Mouse (Mus musculus) left cerebral cortex, postnatal 10 days (tissue): ENCODE results near the gene Pms2. TPM values are rescaled to one million over a fixed set of nuclear protein-coding genes. Genes with fewer than 3 reads are reported as not detected.
A peak's percentile ranks its signal among the peaks of the same experiment; 100 is the strongest.

Source experiments
- DNase-seq, 2 experiments: peaks; one replicate each; pipeline ENCODE4 v3.0.0; 2021 to 2022; ENCODE audit warnings: low spot score in 2 of 2, mixed read lengths in 1 of 2; ENCODE audit errors: extremely low spot score in 1 of 2
- intact Hi-C: fragments of 180-260 bp; cut with DNase I; formaldehyde crosslinking; loops from one replicate; pipeline ENCODE4 v1.15.1; 2025
- total RNA-seq, 2 experiments: library from RNA; stranded (reverse); gene quantifications; 2 replicates each; pipeline ENCODE4 v1.2.3; 2021

The Pms2 gene
- 10 to 100 TPM; 20.5 to 21.0 TPM for total RNA-seq

DNA sequence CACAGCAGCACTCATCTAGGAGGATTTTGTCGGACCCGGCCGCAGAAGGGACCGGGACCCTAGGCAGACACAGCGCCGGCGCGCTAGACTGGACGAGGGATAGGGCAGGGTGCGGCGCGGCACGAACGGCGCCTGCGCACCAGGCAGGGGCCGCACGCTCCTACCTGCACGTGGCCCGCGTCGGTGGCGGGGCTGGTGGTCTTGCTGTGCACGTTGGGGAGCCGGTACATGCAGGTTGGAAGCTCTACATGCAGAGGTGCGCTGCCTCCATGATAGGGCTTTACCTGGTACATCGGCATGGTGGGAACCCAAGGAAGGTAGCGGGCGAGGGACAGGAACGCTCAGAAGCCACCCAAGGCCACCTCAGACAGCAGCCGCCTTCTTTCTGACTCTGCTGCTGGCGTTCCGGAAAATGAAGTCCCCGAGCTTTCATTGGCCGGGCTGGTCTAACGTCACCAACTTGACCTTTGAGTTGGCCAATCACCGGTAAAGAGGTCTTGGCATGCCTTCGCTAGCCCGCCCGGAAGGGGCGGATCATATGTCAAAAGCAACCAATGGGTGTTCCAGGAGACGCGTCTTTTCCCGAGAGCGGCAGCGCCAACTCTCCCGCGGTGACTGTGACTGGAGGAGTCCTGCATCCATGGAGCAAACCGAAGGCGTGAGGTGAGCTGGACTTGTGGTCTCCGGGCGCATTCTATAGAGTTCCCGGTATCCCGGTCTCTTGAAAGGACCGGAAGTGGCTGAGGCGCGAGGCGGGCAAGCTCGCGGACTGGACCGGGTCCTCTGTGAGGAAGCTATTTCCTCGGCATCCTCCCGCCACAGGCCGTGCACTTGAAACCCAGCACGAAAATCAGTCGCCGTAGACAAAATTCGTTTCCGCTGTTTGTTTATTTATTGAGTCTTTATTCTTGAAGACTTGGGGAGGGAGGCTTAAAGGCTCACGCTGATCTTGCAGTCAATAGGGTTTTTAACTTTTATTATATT lies at the start of gene Pms2, which contains the start of gene Aimp2:
Pms2 (plus strand) TSS at position 548 of the 984 bp plus-strand sequence.
Aimp2 (minus strand) TSS at position 431 of the 984 bp plus-strand sequence.
- DNase-seq = peak; percentile 96 to 98
- intact Hi-C loops = no loop called here

- no peak for DNase-seq
- intact Hi-C loops = no loop called here
These were observed 38.1 kb upstream of the Pms2 start for GRCm38 (mm10) chr5:143871547-143872169.

DNA sequence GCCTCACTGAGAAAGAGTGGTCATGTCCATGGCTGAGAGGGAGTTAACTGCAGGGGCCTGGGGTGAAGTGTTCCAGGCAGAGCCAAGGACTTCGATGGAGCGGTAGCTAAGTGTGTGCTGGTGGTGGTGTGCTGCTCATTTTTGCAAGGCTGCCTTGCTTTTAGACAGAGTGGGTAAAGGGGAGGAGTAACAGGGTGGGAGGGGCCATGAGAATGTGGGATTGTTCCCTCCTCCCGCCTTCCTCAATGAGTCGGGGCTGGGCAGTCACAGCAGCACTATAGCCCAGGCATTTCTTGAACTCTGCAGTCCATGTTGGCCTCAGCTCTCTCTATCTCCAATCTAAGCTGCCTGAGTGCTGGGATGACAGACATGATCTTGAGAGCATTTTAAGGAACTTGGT lies 35.2 kb upstream of the Pms2 start:
- no peak for DNase-seq
- intact Hi-C loops = no loop called here

DNA sequence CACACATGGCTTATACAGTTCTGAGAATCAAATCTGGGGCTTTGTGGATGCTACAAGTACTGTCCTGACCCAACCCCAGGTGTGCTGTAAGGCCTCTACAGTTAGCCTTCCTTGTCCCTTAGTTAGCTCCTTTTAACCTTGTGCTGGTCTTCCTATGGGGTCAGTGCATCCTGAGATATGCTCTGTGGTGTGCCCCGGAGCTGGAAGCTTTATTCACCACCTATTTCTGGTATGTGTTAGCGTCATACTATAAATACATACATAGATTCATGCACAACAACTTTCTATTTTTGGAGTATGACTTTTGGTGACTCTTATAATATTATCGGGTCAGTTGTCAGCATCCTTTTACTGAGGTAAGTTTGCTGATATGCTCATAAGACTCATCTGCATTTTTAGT lies 24.5 kb upstream of the Pms2 start:
- DNase-seq = no peak
- intact Hi-C loops = no loop called here

GRCm38 (mm10) chr5:143890741-143891140 lies 19.0 kb upstream of the Pms2 start:
- no peak for DNase-seq
- intact Hi-C loops = no loop called here

GRCm38 (mm10) chr5:143892255-143892886 lies 17.4 kb upstream of the Pms2 start:
- DNase-seq = no peak
- intact Hi-C loops = no loop called here

DNA sequence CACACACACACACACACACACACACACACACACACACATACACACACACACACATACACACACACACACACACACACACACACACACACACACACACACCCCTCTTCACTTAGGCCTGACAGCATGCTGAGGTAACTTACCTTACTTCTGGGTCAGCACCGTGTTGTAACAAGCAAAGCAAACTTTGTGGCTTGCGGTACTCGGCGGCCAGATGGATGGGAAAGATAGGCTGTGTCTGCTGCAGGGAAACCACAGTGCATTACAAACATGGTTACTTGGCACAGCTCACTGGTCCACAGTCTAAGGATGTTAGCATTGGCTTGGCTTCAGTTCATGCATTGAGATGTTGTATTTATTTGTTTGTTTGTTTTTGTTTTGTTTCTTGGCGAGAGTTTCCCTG lies 16.4 kb upstream of the Pms2 start:
- no peak for DNase-seq
- intact Hi-C loops = no loop called here

- intact Hi-C loops = no loop called here
- no peak for DNase-seq
These were observed 12.0 kb upstream of the Pms2 start, which contains the start of gene Ankrd61 for GRCm38 (mm10) chr5:143897635-143898330. Gene Ankrd61, minus strand, starts transcription at chr5:143897685.

DNA sequence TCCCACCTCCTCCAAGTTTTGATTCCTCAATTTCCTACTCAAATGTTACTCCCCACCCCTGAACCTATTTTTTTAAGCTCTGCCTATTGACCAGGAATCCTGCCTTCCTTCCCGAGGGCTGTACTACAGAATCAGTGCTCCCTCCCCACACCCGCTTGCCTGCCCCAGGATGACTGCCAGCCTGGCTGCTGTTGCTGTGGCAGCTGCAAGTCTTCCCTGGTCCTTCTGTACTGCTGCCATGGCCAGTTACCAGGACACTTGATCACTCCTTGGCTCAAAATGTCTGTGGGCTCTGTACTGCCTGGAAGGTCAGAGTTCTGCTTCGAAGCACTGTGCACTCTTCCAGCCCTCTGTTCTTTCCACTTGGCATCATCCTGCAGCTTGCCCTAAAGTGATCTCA lies 7.7 kb upstream of the Pms2 start:
- intact Hi-C loops = no loop called here

GRCm38 (mm10) chr5:143903813-143904212 lies 6.0 kb upstream of the Pms2 start:
- DNase-seq = no peak
- intact Hi-C loops = no loop called here

More for the DNA sequence above, 7.7 kb upstream of the Pms2 start:
- DNase-seq = peak in 1 of 2 experiments; percentile 33

DNA sequence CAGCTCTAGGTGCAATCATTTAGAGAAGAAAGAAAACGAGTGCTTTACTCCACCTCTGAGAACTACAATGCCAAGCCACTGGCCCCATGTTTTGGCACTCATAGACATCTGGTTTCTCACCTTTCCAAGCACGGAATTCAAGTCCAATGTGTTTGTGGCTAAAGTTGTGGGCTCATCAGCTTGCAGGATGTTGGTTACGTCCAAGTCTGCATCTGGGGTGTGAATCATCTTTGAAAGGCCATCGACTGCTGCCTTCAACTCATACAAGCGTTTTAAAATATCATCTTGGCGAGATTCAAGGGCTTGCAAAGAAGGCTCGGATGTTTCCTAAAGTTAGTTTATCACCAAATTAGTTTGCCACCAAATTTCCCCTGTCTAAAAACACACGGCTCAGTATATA lies 3.3 kb upstream of the Pms2 start:
- no peak for DNase-seq
- intact Hi-C loops = no loop called here

DNA sequence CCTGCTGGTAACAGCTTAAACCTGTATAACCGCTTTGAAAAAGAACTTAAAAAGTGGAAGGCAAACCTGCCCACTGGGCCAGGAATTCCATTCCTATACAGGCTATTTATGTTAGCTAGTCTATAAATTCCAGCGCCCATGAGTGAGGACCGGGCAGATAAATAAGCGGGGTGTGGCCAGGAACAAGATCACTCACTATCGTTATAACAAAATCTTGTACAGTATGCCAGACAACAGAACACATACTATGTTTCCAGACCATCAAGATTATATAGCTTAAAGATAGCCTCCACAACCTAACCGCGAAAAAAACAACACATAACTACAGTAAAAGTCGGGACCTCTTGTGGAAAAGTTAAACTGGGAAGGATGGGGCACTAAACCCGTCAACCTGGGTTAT lies 838 bp upstream of the Pms2 start:
- DNase-seq = no peak
- intact Hi-C loops = no loop called here

GRCm38 (mm10) chr5:143916221-143916620 lies 6.5 kb downstream of the Pms2 start:
- intact Hi-C loops = no loop called here
- DNase-seq = no peak

GRCm38 (mm10) chr5:143917418-143917817 lies 7.7 kb downstream of the Pms2 start:
- DNase-seq = peak in 1 of 2 experiments; percentile 40
- intact Hi-C loops = no loop called here

GRCm38 (mm10) chr5:143918120-143918519 lies 8.4 kb downstream of the Pms2 start:
- intact Hi-C loops = no loop called here
- no peak for DNase-seq

GRCm38 (mm10) chr5:143924781-143925452 lies 15.2 kb downstream of the Pms2 start:
- no peak for DNase-seq
- intact Hi-C loops = loop anchor here (5.0 kb wide), 1 partner anchor 67 kb away; no protein-coding TSS in a partner anchor

GRCm38 (mm10) chr5:143927875-143928274 lies 18.1 kb downstream of the Pms2 start, which contains the start of gene Gm42421:
Gene Gm42421, plus strand, starts transcription at chr5:143928175.
- DNase-seq = no peak
- intact Hi-C loops = loop anchor here (5.0 kb wide), 1 partner anchor 64 kb away; no protein-coding TSS in a partner anchor

DNA sequence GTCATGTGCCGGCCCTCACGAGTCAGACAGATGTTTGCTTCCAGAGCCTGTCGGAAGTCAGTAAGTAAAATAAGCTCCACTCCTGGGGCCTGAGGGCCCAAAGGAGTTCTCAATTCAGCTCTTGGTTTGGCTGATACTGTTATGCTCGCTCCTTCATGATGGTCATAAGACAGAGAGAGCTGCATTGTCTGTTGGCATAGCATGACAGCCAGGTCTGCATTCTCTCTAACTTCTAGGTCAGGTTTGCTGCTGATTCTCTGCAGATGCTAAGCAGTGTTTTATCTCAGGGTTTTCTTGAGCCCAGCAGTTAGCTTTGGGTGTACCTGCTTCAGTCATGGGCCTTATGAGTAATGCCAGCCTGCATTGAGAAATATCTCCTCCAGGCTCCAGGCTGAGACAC lies 19.5 kb downstream of the Pms2 start:
- intact Hi-C loops = loop anchor here (5.0 kb wide), 1 partner anchor 63 kb away; no protein-coding TSS in a partner anchor
- no peak for DNase-seq
